Comparison of ENCODE assay signal across 8 mouse cellular contexts in genomic region chr14:47298819-47299261, GRCm38 (mm10). TPM values are rescaled to one million over a fixed set of nuclear protein-coding genes. Genes with fewer than 3 reads are reported as not detected.
DNase-seq lines count a peak whose midpoint lies in the region; ATAC-seq and TF ChIP-seq lines count a peak whose summit lies in the region.

No protein-coding gene starts in this region.

- peak; percentile 28 to 79 for DNase-seq in adrenal gland, adult (ENCODE audit: inconsistent age in 2 of 2, low spot score in 1 of 2)
- no peak for DNase-seq in adrenal gland, adult 8-10 months
- peak; percentile 79 for DNase-seq in ZHBTc4 (ENCODE audit: low read depth, low spot score)
- no peak for DNase-seq in forebrain, embryonic 10.5 days (ENCODE audit: extremely low spot score, low spot score)
- peak; percentile 54 for DNase-seq in liver, embryonic 11.5 days (ENCODE audit: low spot score)
- no peak for DNase-seq in ovary, postnatal 10 days (ENCODE audit: low spot score)

- peaks cover 29% of the 10 kb centered on the region for H3K4me1 ChIP-seq in forebrain, embryonic 10.5 days
- H3K4me1 ChIP-seq in hindbrain, embryonic 13.5 days (replicated peaks), result peaks cover 42% of the 10 kb centered on the region
- H3K4me1 ChIP-seq in liver, embryonic 11.5 days (replicated peaks; ENCODE audit: control insufficient read depth, insufficient read depth, low read length), result peaks cover 33% of the 10 kb centered on the region

- TF ChIP-seq POLR2A in myocyte (IDR thresholded peaks at IDR 0.05; ENCODE audit: insufficient read length, low read depth), result no peak

- peak overlapping the region; percentile 23 for H3ac ChIP-seq in myocyte (ENCODE audit: control insufficient read depth, insufficient read length)

- H3K36me3 ChIP-seq in forebrain, embryonic 10.5 days (replicated peaks), result peaks cover 41% of the 10 kb centered on the region
- no peaks in the 10 kb centered on the region for H3K36me3 ChIP-seq in hindbrain, embryonic 13.5 days
- peaks cover 4% of the 10 kb centered on the region; the same call in 1 of the 2 replicates for H3K36me3 ChIP-seq in liver, embryonic 11.5 days (ENCODE audit: control insufficient read depth, insufficient read depth, low read length)
- peaks cover 4% of the 10 kb centered on the region for H3K36me3 ChIP-seq in myocyte (ENCODE audit: control insufficient read depth, insufficient read depth)

- H3K79me2 ChIP-seq in myocyte (ENCODE audit: control insufficient read depth, insufficient read depth), result peaks cover 54% of the 10 kb centered on the region

- peak overlapping the region; percentile 98 for H3K4me3 ChIP-seq in forebrain, embryonic 10.5 days
- H3K4me3 ChIP-seq in hindbrain, embryonic 13.5 days, result peak overlapping the region; percentile 94
- peak overlapping the region; percentile 85 for H3K4me3 ChIP-seq in liver, embryonic 11.5 days (ENCODE audit: low read depth, low read length)
- peak overlapping the region; percentile 78 for H3K4me3 ChIP-seq in myocyte

- H3K9ac ChIP-seq in hindbrain, embryonic 13.5 days, result peak overlapping the region; percentile 96
- peak overlapping the region; percentile 93 for H3K9ac ChIP-seq in liver, embryonic 11.5 days (ENCODE audit: low read depth, low read length)

- peak overlapping the region; percentile 100 for H3K27ac ChIP-seq in forebrain, embryonic 10.5 days
- H3K27ac ChIP-seq in hindbrain, embryonic 13.5 days, result peak overlapping the region; percentile 99
- H3K27ac ChIP-seq in liver, embryonic 11.5 days (ENCODE audit: low read depth, low read length), result peak overlapping the region; percentile 91

- ATAC-seq in hindbrain, embryonic 13.5 days (ENCODE audit: low FRiP score), result peak; percentile 60
- peak; percentile 44 for ATAC-seq in liver, embryonic 11.5 days (replicated peaks; ENCODE audit: low FRiP score)

- no peaks in the 10 kb centered on the region for H3K27me3 ChIP-seq in forebrain, embryonic 10.5 days (ENCODE audit: poor library complexity, severe bottlenecking)
- H3K27me3 ChIP-seq in hindbrain, embryonic 13.5 days, result no peaks in the 10 kb centered on the region
- no peaks in the 10 kb centered on the region for H3K27me3 ChIP-seq in liver, embryonic 11.5 days (replicated peaks; ENCODE audit: control insufficient read depth, insufficient read depth, low read length)
- no peaks in the 10 kb centered on the region for H3K27me3 ChIP-seq in myocyte (ENCODE audit: control insufficient read depth, insufficient read depth, insufficient read length)

- H3K4me2 ChIP-seq in hindbrain, embryonic 13.5 days, result peak overlapping the region; percentile 89
- H3K4me2 ChIP-seq in liver, embryonic 11.5 days, result peak overlapping the region; percentile 93
- H3K4me2 ChIP-seq in myocyte (ENCODE audit: low read depth), result peak overlapping the region; percentile 97

- under 1% methylated on average over 15 of the region's 15 CpGs for WGBS in forebrain, embryonic 10.5 days
- under 1% methylated on average over 15 of the region's 15 CpGs for WGBS in hindbrain, embryonic 13.5 days
- under 1% methylated on average over 15 of the region's 15 CpGs for WGBS in liver, embryonic 11.5 days

- H3K9me3 ChIP-seq in forebrain, embryonic 10.5 days, result no peaks in the 10 kb centered on the region
- no peaks in the 10 kb centered on the region for H3K9me3 ChIP-seq in hindbrain, embryonic 13.5 days
- no peaks in the 10 kb centered on the region for H3K9me3 ChIP-seq in liver, embryonic 11.5 days (ENCODE audit: control insufficient read depth, low read length)

TF ChIP-seq in myocyte, 11 proteins besides CTCF, POLR2A, EP300 and RAD21:
- no peak for TF ChIP-seq MYOG (IDR thresholded peaks at IDR 0.05; ENCODE audit: control insufficient read depth in 1 of 3, insufficient read depth in 1 of 3, insufficient read length in 2 of 3, low read depth in 2 of 3)
- no peak for TF ChIP-seq REST (IDR thresholded peaks at IDR 0.05; ENCODE audit: insufficient read depth, insufficient read length)
- no peak for TF ChIP-seq TCF3 (IDR thresholded peaks at IDR 0.05; ENCODE audit: insufficient read length, low read depth)
- TF ChIP-seq USF1 (IDR thresholded peaks at IDR 0.05; ENCODE audit: low read depth), result no peak
- no peak for TF ChIP-seq POLR2AphosphoS2 (IDR thresholded peaks at IDR 0.05; ENCODE audit: insufficient read length, low read depth)
- no peak for TF ChIP-seq MYOD1 (IDR thresholded peaks at IDR 0.05; ENCODE audit: control insufficient read depth in 1 of 3, insufficient read length in 2 of 3, low read depth in 2 of 3)
- TF ChIP-seq CEBPB (IDR thresholded peaks at IDR 0.05; ENCODE audit: insufficient read depth, poor library complexity, severe bottlenecking), result no peak
- no peak for TF ChIP-seq SRF (IDR thresholded peaks at IDR 0.05; ENCODE audit: control insufficient read depth, insufficient read length, low read depth)
- no peak for TF ChIP-seq E2F4 (IDR thresholded peaks at IDR 0.05; ENCODE audit: insufficient read depth)
- TF ChIP-seq TCF12 (IDR thresholded peaks at IDR 0.05; ENCODE audit: insufficient read depth, poor library complexity, severe bottlenecking), result no peak
- no peak for TF ChIP-seq MAX (IDR thresholded peaks at IDR 0.05; ENCODE audit: low read depth)

RNA-seq across cellular contexts. Expression of gene Mapk1ip1l, which starts 0.8 kb away (rescaled TPM):
- total RNA-seq in adrenal gland, adult 8-10 months (2022), result 10 to 100 TPM; 68.5 to 86.6 (median 83.1) TPM
- 127 and 134 TPM in 2 replicates for polyA plus RNA-seq in forebrain, embryonic 10.5 days (2016; fragmentation: Nextera tagmentation; extraction: Ambion mirVana)
- polyA plus RNA-seq in hindbrain, embryonic 13.5 days (2015; fragmentation: Nextera tagmentation; extraction: Ambion mirVana), result 52.3 and 55.9 TPM in 2 replicates
- 84.7 and 88.8 TPM in 2 replicates for polyA plus RNA-seq in liver, embryonic 11.5 days (2014; fragmentation: Nextera tagmentation; extraction: Ambion mirVana)
- polyA plus RNA-seq in myocyte (2012; fragmentation: generic; extraction: Trizol), result 22.9 TPM

RNA-seq across cellular contexts. Expression of gene Socs4, which starts 22.1 kb away (rescaled TPM):
- 10 to 100 TPM; 19.8 to 21.7 (median 20.8) TPM for total RNA-seq in adrenal gland, adult 8-10 months (2022)
- 3.5 and 3.7 TPM in 2 replicates for polyA plus RNA-seq in forebrain, embryonic 10.5 days (2016; fragmentation: Nextera tagmentation; extraction: Ambion mirVana)
- polyA plus RNA-seq in hindbrain, embryonic 13.5 days (2015; fragmentation: Nextera tagmentation; extraction: Ambion mirVana), result 3.2 and 3.3 TPM in 2 replicates
- 4.6 and 4.8 TPM in 2 replicates for polyA plus RNA-seq in liver, embryonic 11.5 days (2014; fragmentation: Nextera tagmentation; extraction: Ambion mirVana)
- 2.5 TPM for polyA plus RNA-seq in myocyte (2012; fragmentation: generic; extraction: Trizol)

RNA-seq across cellular contexts. Expression of gene Wdhd1, which starts 22.2 kb away (rescaled TPM):
- total RNA-seq in adrenal gland, adult 8-10 months (2022), result 1 to 10 TPM; 2.1 to 4.8 (median 2.6) TPM
- polyA plus RNA-seq in forebrain, embryonic 10.5 days (2016; fragmentation: Nextera tagmentation; extraction: Ambion mirVana), result 68.9 and 70.2 TPM in 2 replicates
- polyA plus RNA-seq in hindbrain, embryonic 13.5 days (2015; fragmentation: Nextera tagmentation; extraction: Ambion mirVana), result 17.7 and 19.9 TPM in 2 replicates
- polyA plus RNA-seq in liver, embryonic 11.5 days (2014; fragmentation: Nextera tagmentation; extraction: Ambion mirVana), result 65.7 and 68.8 TPM in 2 replicates
- 2.1 TPM for polyA plus RNA-seq in myocyte (2012; fragmentation: generic; extraction: Trizol)

Comparison
In these comparisons a context has a peak if more than half of its experiments do, and no peak if none do; other contexts are left out.
1. DNase-seq: peak in adrenal gland, adult (2 of 2), ZHBTc4 (single experiment) and liver, embryonic 11.5 days (single experiment); none in adrenal gland, adult 8-10 months (single experiment), forebrain, embryonic 10.5 days (single experiment) and ovary, postnatal 10 days (single experiment).
2. Peak in every context shown above with its lines, with median percentiles within 50 percentile points of each other: H3K27ac ChIP-seq, H3K4me3 ChIP-seq and H3K4me2 ChIP-seq.